Mouse (Mus musculus) MEL (cell line): ENCODE measurements around the gene AI182371. TPM values are rescaled to one million over a fixed set of nuclear protein-coding genes. Genes with fewer than 3 reads are reported as not detected.

ENCODE experiments used
- DNase-seq: peaks from one replicate; pipeline ENCODE4 v3.0.0; 2011; ENCODE audit warnings: low read depth, low spot score
- H3K27ac ChIP-seq: 2 replicates; pipeline ENCODE4 v1.5.1; 2012; ENCODE audit warnings: low read depth, mild to moderate bottlenecking, control low read depth, low read length, moderate library complexity; ENCODE audit not compliant: control insufficient read depth
- H3K27me3 ChIP-seq, 2 experiments: fragments of 150-350 bp in 1 of 2; sonication (generic) in 1 of 2; 2 replicates each; pipeline ENCODE4 v1.6.1; 2012; ENCODE audit warnings: low read length in 2 of 2, mild to moderate bottlenecking in 2 of 2, improper control_type of control experiment in 1 of 2, moderate library complexity in 1 of 2; ENCODE audit not compliant: insufficient read depth in 2 of 2, control insufficient read depth in 1 of 2
- H3K36me3 ChIP-seq, 2 experiments: 2 replicates each; pipeline ENCODE4 v1.6.1; 2012 to 2014; ENCODE audit warnings: low read length in 2 of 2, improper control_type of control experiment in 1 of 2, inconsistent platforms in 1 of 2, mild to moderate bottlenecking in 1 of 2; ENCODE audit not compliant: insufficient read depth in 2 of 2, control insufficient read depth in 1 of 2
- H3K4me1 ChIP-seq, 2 experiments: fragments of 150-350 bp in 1 of 2; sonication (generic) in 1 of 2; 2 replicates each; pipeline ENCODE4 v1.6.1; 2012; ENCODE audit warnings: low read length in 2 of 2, improper control_type of control experiment in 1 of 2, mild to moderate bottlenecking in 1 of 2; ENCODE audit not compliant: insufficient read depth in 2 of 2, control insufficient read depth in 1 of 2
- H3K4me3 ChIP-seq, 2 experiments: fragments of 150-350 bp in 1 of 2; sonication (generic) in 1 of 2; 2 replicates each; pipeline ENCODE4 v1.5.1; 2012; ENCODE audit warnings: low read depth in 2 of 2, low read length in 2 of 2, mild to moderate bottlenecking in 2 of 2, moderate library complexity in 2 of 2, control low read depth in 1 of 2, improper control_type of control experiment in 1 of 2; ENCODE audit not compliant: control insufficient read depth in 1 of 2, insufficient read depth in 1 of 2
- H3K79me2 ChIP-seq: 2 replicates; pipeline ENCODE4 v1.6.1; 2012; ENCODE audit warnings: mild to moderate bottlenecking, low read length, moderate library complexity; ENCODE audit not compliant: control insufficient read depth, poor library complexity, insufficient read depth
- H3K9ac ChIP-seq: 2 replicates; pipeline ENCODE4 v1.6.1; 2012; ENCODE audit warnings: low read depth, mild to moderate bottlenecking, control low read depth, low read length, moderate library complexity; ENCODE audit not compliant: control insufficient read depth, poor library complexity, severe bottlenecking
- H3K9me3 ChIP-seq: fragments of 150-350 bp; sonication (generic); replicated peaks from 2 replicates; pipeline ENCODE4 v1.6.1; 2012; ENCODE audit warnings: mild to moderate bottlenecking, low read length, improper control_type of control experiment, moderate library complexity; ENCODE audit not compliant: insufficient read depth
- CHD2 ChIP-seq: IDR thresholded peaks from 2 replicates; pipeline ENCODE4 v1.6.1; 2011; ENCODE audit warnings: low read length, improper control_type of control experiment
- CTCF ChIP-seq, 3 experiments: IDR thresholded peaks in 2 of 3; conservative IDR thresholded peaks in 1 of 3; 2 replicates each; pipeline ENCODE4 v1.5.1; 2011 to 2012; ENCODE audit warnings: low read length in 3 of 3, low read depth in 2 of 3, mild to moderate bottlenecking in 2 of 3, improper control_type of control experiment in 1 of 3, inconsistent platforms in 1 of 3, mixed read lengths in 1 of 3, moderate library complexity in 1 of 3; ENCODE audit not compliant: control insufficient read depth in 1 of 3, insufficient read depth in 1 of 3, poor library complexity in 1 of 3, severe bottlenecking in 1 of 3
- ETS1 ChIP-seq: IDR thresholded peaks from 2 replicates; pipeline ENCODE4 v1.6.1; 2012; ENCODE audit warnings: low read depth, mild to moderate bottlenecking, inconsistent platforms, low read length, improper control_type of control experiment, moderate library complexity
- GATA1 ChIP-seq: IDR thresholded peaks from 2 replicates; pipeline ENCODE4 v1.6.1; 2011; ENCODE audit warnings: low read depth, low read length, improper control_type of control experiment
- JUND ChIP-seq: IDR thresholded peaks from 2 replicates; pipeline ENCODE4 v1.6.1; 2011; ENCODE audit warnings: low read depth, mild to moderate bottlenecking, improper control_type of control experiment, low read length
- KAT2A ChIP-seq: conservative IDR thresholded peaks from 2 replicates; pipeline ENCODE4 v1.6.1; 2012; ENCODE audit warnings: low read depth, low read length, improper control_type of control experiment, inconsistent platforms
- MAX ChIP-seq: IDR thresholded peaks from 2 replicates; pipeline ENCODE4 v1.6.1; 2011; ENCODE audit warnings: low read length, improper control_type of control experiment
- MAZ ChIP-seq: IDR thresholded peaks from 2 replicates; pipeline ENCODE4 v1.6.1; 2012; ENCODE audit warnings: low read depth, mild to moderate bottlenecking, inconsistent platforms, low read length, improper control_type of control experiment
- MXI1 ChIP-seq: IDR thresholded peaks from 2 replicates; pipeline ENCODE4 v1.6.1; 2011; ENCODE audit warnings: mild to moderate bottlenecking, low read depth, low read length, improper control_type of control experiment
- MYC ChIP-seq: IDR thresholded peaks from 2 replicates; pipeline ENCODE4 v1.6.1; 2011; ENCODE audit warnings: low read depth, mild to moderate bottlenecking, low read length, improper control_type of control experiment, moderate library complexity
- NRF1 ChIP-seq: IDR thresholded peaks from 2 replicates; pipeline ENCODE4 v1.6.1; 2014; ENCODE audit warnings: low read depth, mild to moderate bottlenecking, inconsistent platforms, low read length, improper control_type of control experiment, moderate library complexity; ENCODE audit not compliant: poor library complexity, insufficient read depth, severe bottlenecking
- RAD21 ChIP-seq: IDR thresholded peaks from 2 replicates; pipeline ENCODE4 v1.6.1; 2011; ENCODE audit warnings: mild to moderate bottlenecking, low read depth, low read length, improper control_type of control experiment
- SMC3 ChIP-seq: IDR thresholded peaks from 2 replicates; pipeline ENCODE4 v1.6.1; 2011; ENCODE audit warnings: low read depth, low read length, improper control_type of control experiment
- TCF12 ChIP-seq: IDR thresholded peaks from 2 replicates; pipeline ENCODE4 v1.6.1; 2014; ENCODE audit warnings: low read depth, mild to moderate bottlenecking, inconsistent platforms, low read length, improper control_type of control experiment, moderate library complexity
- UBTF ChIP-seq: IDR thresholded peaks from 2 replicates; pipeline ENCODE4 v1.6.1; 2012; ENCODE audit warnings: low read depth, mild to moderate bottlenecking, inconsistent platforms, low read length, improper control_type of control experiment, moderate library complexity, borderline replicate concordance; ENCODE audit not compliant: insufficient read depth
- ZC3H11A ChIP-seq: IDR thresholded peaks from 2 replicates; pipeline ENCODE4 v1.6.1; 2012; ENCODE audit warnings: low read depth, mild to moderate bottlenecking, inconsistent platforms, low read length, improper control_type of control experiment
- ZKSCAN1 ChIP-seq: IDR thresholded peaks from 2 replicates; pipeline ENCODE4 v1.6.1; 2012; ENCODE audit warnings: low read depth, mild to moderate bottlenecking, inconsistent platforms, low read length, improper control_type of control experiment, moderate library complexity
- ZNF384 ChIP-seq: IDR thresholded peaks from 2 replicates; pipeline ENCODE4 v1.6.1; 2012; ENCODE audit warnings: low read depth, mild to moderate bottlenecking, inconsistent platforms, low read length, improper control_type of control experiment
- polyA plus RNA-seq, 2 experiments: library from polyadenylated mRNA; stranded (reverse) in 1 of 2; unstranded in 1 of 2; fragments of >175 nt in 1 of 2; fragments of >200 nt in 1 of 2; gene quantifications; 2 replicates each; pipeline versions ENCODE4 v1.2.1 to v1.2.4; 2012; ENCODE audit warnings: low replicate concordance in 2 of 2, low read depth in 1 of 2; ENCODE audit not compliant: insufficient read length in 2 of 2, insufficient read depth in 1 of 2, missing spikeins in 1 of 2
- total RNA-seq: library from RNA; depleted of rRNA; stranded (reverse); fragments of 300-350 nt; gene quantifications from 2 replicates; pipeline ENCODE4 v1.2.3, GENCODE M21; 2012

Gene AI182371
- total and polyA plus RNA-seq, 3 experiments, result 0.12 to 0.40 TPM; not detected in 1

- no peak overlapping the region for H3K4me3 ChIP-seq
- H3K27me3 ChIP-seq, result peaks cover 2% of the 10 kb centered on the region in 2 experiments; a peak in 2 of 4 replicates
- no peaks in the 10 kb centered on the region for H3K9me3 ChIP-seq
- DNase-seq, result no peak
- no peak overlapping the region for H3K9ac ChIP-seq
- H3K27ac ChIP-seq, result no peak overlapping the region
- H3K79me2 ChIP-seq, result no peaks in the 10 kb centered on the region
- no peaks in the 10 kb centered on the region for H3K4me1 ChIP-seq
- no peaks in the 10 kb centered on the region for H3K36me3 ChIP-seq
- TF ChIP-seq KAT2A, result no peak
- TF ChIP-seq, all 39 proteins: peak for 0
Observed at GRCm38 (mm10) chr2:35058325-35058724, 43.0 kb downstream of the AI182371 start.

DNA sequence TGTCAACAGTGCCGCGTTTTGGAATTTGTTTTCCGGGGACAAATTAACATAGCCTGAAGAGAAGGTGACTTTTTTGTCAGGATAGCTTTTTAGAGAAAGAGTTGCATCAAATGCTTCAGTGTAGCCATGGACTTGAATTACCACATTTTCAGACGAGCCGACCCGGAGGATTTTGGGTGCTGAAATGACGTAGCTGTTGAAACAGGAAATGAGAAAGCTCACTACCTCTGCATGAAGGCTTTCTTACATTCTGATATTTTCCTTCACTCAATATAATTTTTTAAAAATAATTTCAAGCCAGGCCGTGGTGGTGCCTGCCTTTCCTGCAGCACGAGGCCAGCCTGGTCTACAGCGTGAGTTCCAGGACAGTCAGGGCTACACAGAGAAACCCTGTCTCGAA lies 44.1 kb downstream of the AI182371 start:
- TF ChIP-seq NRF1 (no peak), KAT2A (no peak), ZKSCAN1 (no peak), TCF12 (no peak), MAZ (no peak), JUND (no peak), SMC3 (no peak), CHD2 (no peak), MAX (no peak), CTCF (IDR thresholded peaks at IDR 0.05 in 2 of 3, conservative IDR thresholded peaks at IDR 0.05 in 1 of 3; ENCODE audit: control insufficient read depth in 1 of 3, insufficient read depth in 1 of 3, low read depth in 2 of 3, low read length in 3 of 3, poor library complexity in 1 of 3, severe bottlenecking in 1 of 3) (no peak), ETS1 (no peak), ZC3H11A (no peak), UBTF (no peak), MXI1 (no peak)
- H3K9me3 ChIP-seq, result no peaks in the 10 kb centered on the region
- no peak overlapping the region for H3K9ac ChIP-seq
- no peak for DNase-seq
- H3K4me3 ChIP-seq, result no peak overlapping the region
- no peaks in the 10 kb centered on the region for H3K4me1 ChIP-seq
- H3K27me3 ChIP-seq, result peaks cover 2% of the 10 kb centered on the region in 2 experiments; a peak in 2 of 4 replicates
- no peaks in the 10 kb centered on the region for H3K79me2 ChIP-seq
- H3K36me3 ChIP-seq, result no peaks in the 10 kb centered on the region
- no peak overlapping the region for H3K27ac ChIP-seq

GRCm38 (mm10) chr2:35048851-35049250 lies 52.5 kb downstream of the AI182371 start:
- Histone ChIP-seq H3K4me3 (no peak overlapping the region), H3K27me3 (peaks cover 0 to 1% of the 10 kb centered on the region in 2 experiments; a peak in 1 of 4 replicates), H3K4me1 (no peaks in the 10 kb centered on the region), H3K9ac (no peak overlapping the region), H3K27ac (no peak overlapping the region), H3K79me2 (no peaks in the 10 kb centered on the region), H3K9me3 (no peaks in the 10 kb centered on the region), H3K36me3 (no peaks in the 10 kb centered on the region)
- peak; percentile 68 for TF ChIP-seq ZC3H11A
- peak; percentile 41; the same call in 1 of the 2 replicates for TF ChIP-seq ZNF384
- TF ChIP-seq CHD2, result no peak
- no peak for TF ChIP-seq JUND
- peak; percentile 83 for TF ChIP-seq RAD21
- TF ChIP-seq MYC, result 0 out of 2 replicates have a peak, but pooled peaks have one; percentile 46
- no peak for TF ChIP-seq GATA1
- peak; percentile 61 to 88 (median 80) for TF ChIP-seq CTCF (IDR thresholded peaks at IDR 0.05 in 2 of 3, conservative IDR thresholded peaks at IDR 0.05 in 1 of 3; ENCODE audit: control insufficient read depth in 1 of 3, insufficient read depth in 1 of 3, low read depth in 2 of 3, low read length in 3 of 3, poor library complexity in 1 of 3, severe bottlenecking in 1 of 3)
- TF ChIP-seq UBTF, result no peak
- peak; percentile 78 for TF ChIP-seq SMC3
- no peak for TF ChIP-seq ZKSCAN1
- DNase-seq, result peak; percentile 71
